Mouse (Mus musculus) ES-E14 (cell line): Measurements from ENCODE around the gene Nf2. TPM values are rescaled to one million over a fixed set of nuclear protein-coding genes. Genes with fewer than 3 reads are reported as not detected.

Source experiments
- DNase-seq: peaks from one replicate; pipeline ENCODE4 v3.0.0-alpha.2; 2013; ENCODE audit warnings: low read depth, low spot score
- H3K27ac ChIP-seq: 2 replicates; pipeline ENCODE4 v1.5.1; 2012; ENCODE audit warnings: low read depth, mild to moderate bottlenecking, low read length, moderate library complexity, mixed read lengths; ENCODE audit not compliant: poor library complexity, insufficient read depth, severe bottlenecking
- H3K36me3 ChIP-seq: 2 replicates; pipeline ENCODE4 v1.6.1; 2012; ENCODE audit warnings: mild to moderate bottlenecking, low read length, moderate library complexity, mixed read lengths; ENCODE audit not compliant: control insufficient read depth, poor library complexity, insufficient read depth, severe bottlenecking
- H3K4me1 ChIP-seq, 2 experiments: fragments of 150-350 bp in 1 of 2; sonication (generic) in 1 of 2; 2 replicates each; pipeline ENCODE4 v1.6.1; 2012; ENCODE audit warnings: low read length in 2 of 2, mild to moderate bottlenecking in 1 of 2, mixed read lengths in 1 of 2; ENCODE audit not compliant: control insufficient read depth in 2 of 2, insufficient read depth in 2 of 2, poor library complexity in 1 of 2
- H3K4me3 ChIP-seq, 2 experiments: fragments of 150-350 bp in 1 of 2; sonication (generic) in 1 of 2; 2 replicates each; pipeline ENCODE4 v1.5.1; 2012; ENCODE audit warnings: low read length in 2 of 2, low read depth in 1 of 2, mild to moderate bottlenecking in 1 of 2, mixed read lengths in 1 of 2; ENCODE audit not compliant: insufficient read depth in 1 of 2, poor library complexity in 1 of 2, severe bottlenecking in 1 of 2
- H3K9ac ChIP-seq: 2 replicates; pipeline ENCODE4 v1.6.1; 2012; ENCODE audit warnings: low read depth, mild to moderate bottlenecking, low read length, mixed read lengths; ENCODE audit not compliant: poor library complexity, insufficient read depth, severe bottlenecking
- H3K9me3 ChIP-seq: fragments of 150-350 bp; sonication (generic); 2 replicates; pipeline ENCODE4 v1.6.1; 2012; ENCODE audit warnings: low read depth, mild to moderate bottlenecking, low read length; ENCODE audit not compliant: control insufficient read depth, insufficient read depth
- CHD2 ChIP-seq: IDR thresholded peaks from 2 replicates; pipeline ENCODE4 v1.6.1; 2014; ENCODE audit warnings: mild to moderate bottlenecking, low read depth, low read length, inconsistent platforms
- HCFC1 ChIP-seq: IDR thresholded peaks from 2 replicates; pipeline ENCODE4 v1.6.1; 2012; ENCODE audit warnings: low read length, inconsistent platforms, borderline replicate concordance; ENCODE audit not compliant: insufficient read depth
- MAFK ChIP-seq: IDR thresholded peaks from 2 replicates; pipeline ENCODE4 v1.6.1; 2014; ENCODE audit warnings: mild to moderate bottlenecking, low read depth, low read length, inconsistent platforms; ENCODE audit not compliant: insufficient read depth
- ZC3H11A ChIP-seq: IDR thresholded peaks from 2 replicates; pipeline ENCODE4 v1.6.1; 2012; ENCODE audit warnings: low read depth, mild to moderate bottlenecking, inconsistent platforms, low read length, borderline replicate concordance
- ZNF384 ChIP-seq: IDR thresholded peaks from 2 replicates; pipeline ENCODE4 v1.6.1; 2012; ENCODE audit warnings: low read depth, low read length, inconsistent platforms
- in situ Hi-C, 2 experiments: fragments of 600-800 bp; cut with MboI; formaldehyde crosslinking; loops; one replicate each; pipeline ENCODE4 v1.15.1; 2025; ENCODE audit warnings: low sequenced_read_pairs in 2 of 2, inconsistent platforms in 1 of 2; ENCODE audit not compliant: unreplicated experiment in 2 of 2
- total RNA-seq: library from RNA; depleted of rRNA; stranded (reverse); fragments of 300-350 nt; gene quantifications from 2 replicates; pipeline ENCODE4 v1.2.3, GENCODE M21; 2012

Nf2 gene
- total RNA-seq, 1 experiment, result 53.8 TPM

DNA sequence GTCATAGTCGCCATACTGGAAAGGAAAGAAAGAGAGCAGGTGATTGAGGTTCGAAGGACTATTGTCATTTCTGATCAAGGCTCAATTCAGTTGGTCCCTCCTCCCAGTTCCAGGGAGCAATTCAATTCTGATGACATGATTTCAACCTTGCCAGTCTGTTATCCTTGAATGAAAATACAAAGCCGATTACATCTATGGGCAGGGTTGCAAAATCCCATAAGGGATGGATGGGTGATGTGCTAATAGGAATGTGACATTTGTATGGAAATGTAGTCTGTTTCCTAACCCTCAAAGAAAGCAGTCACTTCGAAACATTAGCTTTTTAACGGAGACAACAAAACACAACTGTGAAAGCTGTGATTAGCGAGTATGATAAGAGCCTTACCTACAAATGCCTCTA lies 41.0 kb downstream of the Nf2 start:
- H3K27ac ChIP-seq, result peak overlapping the region; percentile 73; the same call in 1 of the 2 replicates
- in situ Hi-C loops, result no loop called here
- H3K4me1 ChIP-seq, result peaks cover 12 to 16% of the 10 kb centered on the region in 2 experiments; a peak in 2 of 4 replicates
- no peak for TF ChIP-seq HCFC1
- TF ChIP-seq CHD2, result no peak
- no peak for TF ChIP-seq ZNF384
- TF ChIP-seq MAFK, result no peak
- no peak for TF ChIP-seq ZC3H11A
- H3K9me3 ChIP-seq, result no peaks in the 10 kb centered on the region
- H3K4me3 ChIP-seq, result peak overlapping the region in 1 of 2 experiments; percentile 29; a peak in 2 of 4 replicates
- peaks cover 2% of the 10 kb centered on the region; the same call in 1 of the 2 replicates for H3K36me3 ChIP-seq
- DNase-seq, result no peak
- no peak overlapping the region; the same call in 1 of the 2 replicates for H3K9ac ChIP-seq

DNA sequence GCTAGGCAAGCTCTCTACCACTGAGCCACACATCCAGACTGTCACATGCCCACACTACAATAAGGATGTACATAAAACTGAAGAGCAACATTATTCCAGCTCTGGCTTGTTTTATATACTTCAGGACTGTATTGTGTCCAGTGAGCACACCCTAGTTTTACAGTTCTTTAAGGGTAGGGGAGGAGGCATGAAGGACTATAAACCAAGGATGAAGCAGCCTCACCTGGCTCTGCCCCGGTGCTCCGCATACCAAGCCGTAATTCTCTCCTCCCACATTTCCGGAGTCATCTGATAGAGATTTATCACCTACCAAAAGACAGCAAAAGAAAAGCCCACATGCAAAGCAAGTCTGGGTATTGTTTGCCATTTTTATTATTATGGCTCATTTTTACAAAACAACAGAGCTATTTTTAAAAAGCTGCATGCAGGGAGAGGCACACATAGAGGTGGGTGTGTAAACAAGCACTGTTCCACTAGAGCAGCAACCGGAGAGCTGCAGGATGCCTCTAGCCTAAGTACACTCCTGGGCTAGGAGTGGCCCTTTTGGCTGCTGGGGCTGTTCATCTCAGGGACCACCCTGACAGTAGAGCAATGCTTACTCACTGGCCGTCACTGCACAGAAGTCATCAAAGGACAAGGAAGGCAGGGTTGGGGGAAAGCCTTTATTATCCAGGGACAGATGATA lies 43.2 kb downstream of the Nf2 start:
- TF ChIP-seq ZNF384 (no peak), CHD2 (no peak), MAFK (no peak), ZC3H11A (no peak), HCFC1 (no peak)
- Histone ChIP-seq H3K9ac (peak overlapping the region; percentile 68), H3K4me1 (peaks cover 13 to 17% of the 10 kb centered on the region in 2 experiments; a peak in 3 of 4 replicates), H3K27ac (peak overlapping the region; percentile 94), H3K4me3 (peak overlapping the region in 1 of 2 experiments; percentile 23; a peak in 2 of 4 replicates), H3K36me3 (peaks cover 4% of the 10 kb centered on the region), H3K9me3 (no peaks in the 10 kb centered on the region)
- peak; percentile 54 for DNase-seq
- in situ Hi-C loops, result no loop called here

DNA sequence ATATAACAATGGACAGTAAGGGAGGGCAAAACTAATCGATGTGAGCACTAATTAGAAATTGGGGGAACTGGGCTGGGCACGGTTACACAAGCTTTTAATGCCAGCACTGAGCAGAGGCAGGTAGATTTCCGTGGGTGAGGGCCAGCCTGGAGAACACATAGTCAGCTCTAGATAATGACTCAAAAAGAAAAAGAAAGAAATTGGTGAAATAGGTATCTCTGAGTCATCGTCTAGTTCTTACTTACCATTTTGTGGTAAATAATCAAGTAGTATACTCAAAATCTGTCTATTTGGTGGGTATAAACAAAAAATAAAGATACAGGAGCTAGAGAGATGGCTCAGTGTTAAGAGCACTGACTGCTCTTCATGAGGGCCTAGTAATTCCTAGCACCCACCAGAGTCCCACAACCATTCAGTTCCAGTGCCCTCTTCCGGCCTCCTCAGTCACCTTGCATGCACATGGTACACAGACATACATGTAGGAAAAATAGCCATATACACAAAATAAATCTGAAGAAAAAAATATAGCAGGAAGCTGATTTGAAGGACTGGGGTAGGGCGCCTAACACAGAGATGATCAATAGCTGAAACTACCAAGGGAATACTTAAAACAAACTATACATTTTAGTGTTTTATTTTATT lies 44.3 kb downstream of the Nf2 start:
- peaks cover 15 to 20% of the 10 kb centered on the region in 2 experiments; a peak in 3 of 4 replicates for H3K4me1 ChIP-seq
- no peak for DNase-seq
- peak overlapping the region; percentile 94; the same call in 1 of the 2 replicates for H3K27ac ChIP-seq
- no peak overlapping the region for H3K4me3 ChIP-seq
- in situ Hi-C loops, result no loop called here
- H3K9me3 ChIP-seq, result no peaks in the 10 kb centered on the region
- TF ChIP-seq HCFC1 (no peak), ZNF384 (no peak), CHD2 (no peak), ZC3H11A (no peak), MAFK (no peak)
- peak overlapping the region; percentile 39; the same call in 1 of the 2 replicates for H3K9ac ChIP-seq
- H3K36me3 ChIP-seq, result peaks cover 4% of the 10 kb centered on the region

DNA sequence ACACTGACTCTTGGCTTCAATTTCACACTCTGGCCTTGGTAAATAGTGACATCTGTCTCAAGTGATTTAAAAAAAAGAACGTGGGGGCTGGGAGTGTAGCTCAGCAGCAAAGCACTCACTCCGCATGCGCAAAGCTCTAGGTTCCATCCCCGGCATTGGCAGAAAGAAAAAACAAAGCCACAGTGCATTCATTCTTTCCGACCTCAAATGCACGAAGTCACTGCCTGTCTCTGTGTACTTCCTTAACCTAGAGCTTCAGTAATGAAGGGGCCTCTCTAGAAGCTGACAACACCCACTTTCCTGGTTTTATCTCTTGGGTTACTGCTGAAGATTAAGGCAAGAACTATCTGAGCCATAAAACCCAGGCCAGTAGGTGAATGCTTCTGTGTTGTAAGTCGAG lies 45.4 kb downstream of the Nf2 start:
- H3K36me3 ChIP-seq, result peaks cover 7% of the 10 kb centered on the region
- H3K4me3 ChIP-seq, result peak overlapping the region in 1 of 2 experiments; percentile 27; a peak in 2 of 4 replicates
- H3K9ac ChIP-seq, result peak overlapping the region; percentile 28; the same call in 1 of the 2 replicates
- peak overlapping the region; percentile 93; the same call in 1 of the 2 replicates for H3K27ac ChIP-seq
- in situ Hi-C loops, result no loop called here
- H3K9me3 ChIP-seq, result no peaks in the 10 kb centered on the region
- peaks cover 15 to 20% of the 10 kb centered on the region in 2 experiments; a peak in 3 of 4 replicates for H3K4me1 ChIP-seq
- TF ChIP-seq CHD2, result no peak
- no peak for TF ChIP-seq HCFC1
- no peak for TF ChIP-seq ZC3H11A
- TF ChIP-seq MAFK, result no peak
- 0 out of 2 replicates have a peak, but pooled peaks have one; percentile 9 for TF ChIP-seq ZNF384
- DNase-seq, result no peak
